Mouse (Mus musculus) left cerebral cortex, adult 6 months (tissue): Measurements from ENCODE around the gene Adra2b. TPM values are rescaled to one million over a fixed set of nuclear protein-coding genes. Genes with fewer than 3 reads are reported as not detected.

Experiments
- long read RNA-seq, 2 experiments: library from polyadenylated mRNA; unstranded; transcript quantifications; one replicate each; pipeline ENCODE4 v2.0.0; 2019 to 2020
- polyA plus RNA-seq: library from polyadenylated mRNA; unstranded; fragments of <200 nt; fragmentation: Nextera tagmentation; gene quantifications from 2 replicates; pipeline ENCODE4 v1.2.3, GENCODE M21; 2021

The Adra2b gene
- polyA plus RNA-seq = 0.73 and 1.2 TPM in 2 replicates
- long read RNA-seq, experiment 1, full-length matches to known transcripts = 1 of 1 reads
- long read RNA-seq, experiment 1, partial matches to known transcripts = 0 of 1 reads
- long read RNA-seq, experiment 1, other reads (novel, unspliced or antisense) = 0 of 1 reads
- long read RNA-seq, experiment 2 = 0 reads

DNA sequence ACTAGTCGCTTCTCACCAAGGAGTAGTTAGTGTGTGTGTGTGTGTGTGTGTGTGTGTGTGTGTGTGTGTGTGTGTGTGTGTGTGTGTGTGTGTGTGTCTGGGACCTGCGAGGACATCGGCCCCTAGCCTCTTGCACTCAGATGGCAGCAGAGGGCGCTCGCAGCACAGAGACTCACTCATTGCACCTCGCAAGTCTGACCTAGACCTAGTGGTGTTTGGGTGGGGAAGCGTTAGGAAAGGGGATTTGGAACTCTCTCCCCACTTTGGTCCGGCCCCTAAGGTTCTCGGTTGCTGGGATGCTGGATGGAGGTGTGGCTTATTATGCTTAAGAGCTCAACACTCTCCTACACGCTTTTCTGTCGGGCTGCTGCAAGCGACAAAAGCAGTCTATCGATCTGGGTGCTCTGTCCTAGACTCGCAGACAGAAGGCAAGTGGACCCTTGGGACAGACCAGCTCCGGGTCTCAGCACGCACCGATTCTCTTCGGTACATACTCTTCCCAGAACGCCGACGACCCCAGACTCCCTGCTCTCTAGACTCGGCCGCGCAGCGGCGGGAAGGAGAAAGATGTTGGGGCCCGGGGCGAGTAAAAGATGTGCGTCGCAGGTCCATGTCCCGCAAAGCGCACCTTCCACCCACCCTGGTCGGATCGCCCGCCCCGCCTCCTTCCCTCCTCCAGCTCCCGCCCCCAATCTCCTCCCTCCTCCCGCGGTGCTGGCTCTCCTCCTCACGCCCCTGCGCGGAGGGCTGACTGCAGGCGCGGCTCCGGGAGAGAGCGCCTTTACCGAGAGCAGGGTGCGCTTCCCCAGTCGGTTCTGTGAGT lies at the start of gene Adra2b:
TSS of gene Adra2b (plus strand) at position 750 of the 823 bp plus-strand sequence.

DNA sequence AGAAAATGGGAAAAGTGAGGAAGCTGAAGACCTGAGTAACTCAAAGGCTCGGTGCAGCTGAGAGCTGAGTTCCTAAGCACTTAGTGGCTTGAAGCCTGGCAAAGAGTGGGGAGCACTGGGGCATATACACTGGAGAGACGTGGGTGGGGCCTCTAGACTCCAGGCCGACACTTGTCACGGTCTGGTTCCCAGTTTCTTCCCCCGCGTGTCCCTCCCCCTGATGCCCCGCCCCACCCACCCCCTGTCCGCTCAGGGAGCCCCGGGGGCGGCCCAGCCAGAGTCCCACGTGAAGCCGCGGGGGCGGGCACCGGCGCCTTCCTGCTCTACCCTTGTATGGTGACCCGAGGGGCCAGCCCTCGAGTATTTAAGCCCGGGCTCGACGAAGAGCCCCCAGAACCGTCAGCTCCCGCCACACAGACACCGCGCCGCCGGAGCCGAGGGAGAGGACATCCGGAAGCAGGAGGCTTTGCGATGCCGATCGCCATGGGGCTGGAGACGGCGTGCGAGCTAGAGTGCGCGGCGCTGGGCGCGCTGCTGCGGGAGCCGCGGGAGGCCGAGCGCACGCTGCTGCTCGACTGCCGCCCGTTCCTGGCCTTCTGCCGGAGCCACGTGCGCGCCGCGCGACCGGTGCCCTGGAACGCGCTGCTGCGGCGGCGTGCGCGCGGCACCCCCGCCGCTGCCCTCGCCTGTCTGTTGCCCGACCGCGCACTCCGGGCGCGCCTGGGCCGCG lies 27.1 kb upstream of the Adra2b start, which contains the start of gene Dusp2:
TSS of gene Dusp2 (plus strand) at position 393 of the 730 bp plus-strand sequence.

DNA sequence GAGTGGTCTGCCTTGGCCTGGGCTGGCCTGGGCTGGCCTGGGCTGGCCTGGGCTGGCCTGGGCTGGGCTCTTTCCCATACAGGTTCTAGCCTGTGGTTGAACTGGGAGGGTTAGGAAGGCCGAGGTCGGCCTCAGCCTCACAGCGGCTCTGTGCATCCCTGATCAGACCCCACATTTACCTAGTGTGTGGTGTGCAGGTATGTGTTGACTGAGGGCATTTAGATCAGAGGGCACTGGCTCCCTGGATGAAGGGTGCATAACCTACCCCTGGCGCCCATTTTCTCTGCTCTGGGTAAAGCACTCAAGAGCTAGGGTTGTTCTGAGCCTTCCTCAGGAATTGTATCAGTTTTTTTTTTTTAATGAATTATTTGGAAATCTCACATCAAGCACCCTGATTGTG lies 24.6 kb upstream of the Adra2b start, which contains the start of gene Astl:
TSS of gene Astl (plus strand) at position 224 of the 400 bp plus-strand sequence.

Other genes starting within 250 kb of the Adra2b start
- 1.0 and 1.1 TPM in 2 replicates for gene Ncaph, start 229.3 kb upstream of the Adra2b start, polyA plus RNA-seq
- gene Itpripl1, start 219.8 kb upstream of the Adra2b start, polyA plus RNA-seq = 4.6 and 5.6 TPM in 2 replicates
- 1.2 TPM in 2 replicates for gene 1810024B03Rik, start 154.9 kb upstream of the Adra2b start, polyA plus RNA-seq
- gene Snrnp200, start 154.8 kb upstream of the Adra2b start, polyA plus RNA-seq = 19.2 and 23.1 TPM in 2 replicates
- 26.4 and 45.7 TPM in 2 replicates for gene Ciao1, start 115.4 kb upstream of the Adra2b start, polyA plus RNA-seq
- 34.3 and 92.3 TPM in 2 replicates for gene Tmem127, start 115.3 kb upstream of the Adra2b start, polyA plus RNA-seq
- gene Stard7, start 93.0 kb upstream of the Adra2b start, polyA plus RNA-seq = 43.4 and 44.6 TPM in 2 replicates
- 2.4 and 2.9 TPM in 2 replicates for gene Dusp2, start 27.0 kb upstream of the Adra2b start, polyA plus RNA-seq
- not detected in 2 replicates for gene Astl, start 24.6 kb upstream of the Adra2b start, polyA plus RNA-seq
- gene Gpat2, start 62.0 kb downstream of the Adra2b start, polyA plus RNA-seq = 0.08 TPM in 1 of 2 replicates, not detected in the other
- gene Fahd2a, start 81.4 kb downstream of the Adra2b start, polyA plus RNA-seq = 39.2 and 51.0 TPM in 2 replicates
- gene Kcnip3, start 158.9 kb downstream of the Adra2b start, polyA plus RNA-seq = 44.6 and 49.5 TPM in 2 replicates
- gene Prom2, start 178.3 kb downstream of the Adra2b start, polyA plus RNA-seq = 0.06 and 0.36 TPM in 2 replicates
- 2.1 and 2.2 TPM in 2 replicates for gene Zfp661, start 223.9 kb downstream of the Adra2b start, polyA plus RNA-seq
- gene Mrps5, start 224.0 kb downstream of the Adra2b start, polyA plus RNA-seq = 120 and 133 TPM in 2 replicates